Mouse (Mus musculus): ENCODE measurements around the gene Slc6a9.

Gene Slc6a9

GRCm38 (mm10) chr4:117840821-117841220 is 6.5 kb downstream of the Slc6a9 start:
- no peak for DNase-seq (ENCODE audit: low spot score in 2 of 2)

DNA sequence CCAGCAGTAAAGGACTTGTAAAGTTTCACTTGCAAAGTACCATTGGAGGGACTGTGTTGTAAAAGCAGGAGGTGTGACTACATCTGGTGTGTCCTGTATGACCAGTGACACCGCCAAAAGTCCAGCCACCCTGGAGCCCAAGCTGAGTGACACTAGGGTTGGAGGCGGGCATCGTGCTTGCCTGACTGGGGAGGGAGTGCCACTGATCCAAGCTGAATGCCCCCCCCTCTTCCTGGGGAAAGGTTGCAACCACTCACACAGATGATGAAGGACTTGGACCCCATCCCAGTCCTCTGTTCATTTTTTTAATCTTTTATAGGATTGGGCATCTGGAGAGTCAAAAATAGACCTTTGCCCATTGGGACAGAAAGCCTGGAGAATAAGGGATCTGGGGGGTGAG is 7.3 kb downstream of the Slc6a9 start:
- DNase-seq (ENCODE audit: low spot score in 2 of 2): no peak

DNA sequence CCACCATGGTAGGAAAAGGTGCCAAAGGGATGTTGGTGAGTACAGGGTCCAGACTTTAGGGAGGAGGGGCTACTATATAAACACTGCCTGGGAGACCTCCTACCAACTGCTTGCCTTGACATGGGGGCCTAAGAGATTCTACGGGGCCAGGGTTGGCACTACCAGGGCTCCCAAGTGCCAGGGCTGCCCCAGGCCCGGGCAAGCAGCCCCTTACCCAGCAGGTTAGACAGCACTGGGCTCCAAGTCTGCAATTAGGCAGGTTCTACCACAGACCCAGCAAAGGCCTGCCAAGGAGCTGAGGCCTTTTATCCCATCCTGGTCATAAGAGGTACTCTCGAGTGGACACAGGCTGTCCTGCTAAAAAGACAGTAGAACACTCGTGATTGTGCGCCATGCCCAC is 8.8 kb downstream of the Slc6a9 start:
- DNase-seq (ENCODE audit: low spot score in 2 of 2): no peak

GRCm38 (mm10) chr4:117844467-117844866 is 10.2 kb downstream of the Slc6a9 start:
- DNase-seq (ENCODE audit: low spot score in 2 of 2): no peak

GRCm38 (mm10) chr4:117845316-117845715 is 11.0 kb downstream of the Slc6a9 start:
- DNase-seq (ENCODE audit: low spot score in 2 of 2): no peak

GRCm38 (mm10) chr4:117846261-117846660 is 12.0 kb downstream of the Slc6a9 start:
- no peak for DNase-seq (ENCODE audit: low spot score in 2 of 2)

- no peak for DNase-seq (ENCODE audit: low spot score in 2 of 2)
These were observed 12.7 kb downstream of the Slc6a9 start for GRCm38 (mm10) chr4:117847011-117847410.

DNA sequence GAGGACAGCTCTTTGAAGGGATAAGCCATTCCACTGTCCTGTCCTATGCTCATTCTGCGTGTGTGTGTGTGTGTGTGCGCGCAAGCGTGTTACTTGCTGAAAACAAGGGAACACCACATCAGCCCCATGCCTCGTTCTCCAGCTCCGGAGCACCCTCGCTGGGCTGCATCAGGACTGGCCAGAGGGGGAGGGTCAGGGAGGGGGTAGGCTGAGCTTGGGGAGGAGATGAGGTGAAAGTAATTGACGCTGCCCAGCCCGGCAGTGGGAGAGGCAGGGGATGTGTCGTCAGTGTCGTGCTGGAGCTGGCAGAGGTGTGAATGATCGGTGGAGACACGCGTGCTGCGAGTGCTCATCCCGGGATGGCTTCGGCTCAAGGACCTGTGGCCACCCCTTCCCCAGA is 14.8 kb downstream of the Slc6a9 start:
- no peak for DNase-seq (ENCODE audit: low spot score in 2 of 2)

GRCm38 (mm10) chr4:117849506-117849905 is 15.2 kb downstream of the Slc6a9 start:
- DNase-seq (ENCODE audit: low spot score in 2 of 2): no peak

- no peak for DNase-seq (ENCODE audit: low spot score in 2 of 2)
These were observed 15.9 kb downstream of the Slc6a9 start for GRCm38 (mm10) chr4:117850176-117850575.

GRCm38 (mm10) chr4:117850871-117851270 is 16.6 kb downstream of the Slc6a9 start:
- no peak for DNase-seq (ENCODE audit: low spot score in 2 of 2)

GRCm38 (mm10) chr4:117852152-117852868 is 18.0 kb downstream of the Slc6a9 start:
- no peak for DNase-seq (ENCODE audit: low spot score in 2 of 2)

- DNase-seq (ENCODE audit: low spot score in 2 of 2): no peak
These were observed 20.8 kb downstream of the Slc6a9 start for GRCm38 (mm10) chr4:117855146-117855545.

GRCm38 (mm10) chr4:117858794-117859193 is 24.5 kb downstream of the Slc6a9 start:
- DNase-seq (ENCODE audit: low spot score in 2 of 2): peak in 1 of 2 experiments; percentile 52

DNA sequence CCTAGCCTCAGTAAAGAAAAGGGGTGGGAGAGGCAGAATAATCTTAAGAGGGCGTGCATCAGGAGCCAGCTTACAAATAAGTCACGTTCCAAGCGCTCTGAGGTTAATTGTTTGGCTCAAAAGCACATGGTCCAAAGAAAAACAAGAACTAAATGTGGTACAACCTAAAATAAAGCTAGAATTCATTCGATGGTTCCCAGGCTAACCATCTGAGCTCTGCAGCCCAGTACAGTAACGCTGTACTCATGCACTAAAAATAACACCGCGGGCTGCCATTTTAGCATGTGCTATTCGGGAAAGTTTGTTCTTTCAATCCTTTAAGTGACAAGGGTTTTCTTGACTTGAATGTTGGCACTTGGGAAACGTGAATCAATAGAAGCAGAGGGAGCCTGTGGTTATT is 26.3 kb downstream of the Slc6a9 start:
- no peak for DNase-seq (ENCODE audit: low spot score in 2 of 2)

- no peak for DNase-seq (ENCODE audit: low spot score in 2 of 2)
These were observed 28.5 kb downstream of the Slc6a9 start for GRCm38 (mm10) chr4:117862823-117863222.

GRCm38 (mm10) chr4:117866083-117866482 is 31.8 kb downstream of the Slc6a9 start:
- peak; percentile 66 to 71 for DNase-seq (ENCODE audit: low spot score in 2 of 2)

- no peak for DNase-seq (ENCODE audit: low spot score in 2 of 2)
These were observed 32.7 kb downstream of the Slc6a9 start for GRCm38 (mm10) chr4:117867000-117867399.

DNA sequence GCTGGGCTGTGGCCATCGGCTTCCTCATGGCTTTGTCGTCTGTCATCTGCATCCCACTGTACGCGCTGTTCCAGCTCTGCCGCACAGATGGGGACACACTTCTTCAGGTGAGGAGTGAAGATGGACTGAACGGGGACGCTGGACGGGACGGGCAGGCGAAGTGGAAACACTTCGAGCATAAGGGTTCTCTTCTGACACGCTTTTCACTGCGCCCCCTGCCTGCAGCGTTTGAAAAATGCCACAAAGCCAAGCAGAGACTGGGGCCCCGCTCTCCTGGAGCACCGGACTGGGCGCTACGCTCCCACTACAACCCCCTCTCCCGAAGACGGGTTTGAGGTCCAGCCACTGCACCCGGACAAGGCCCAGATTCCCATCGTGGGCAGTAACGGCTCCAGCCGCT is 33.5 kb downstream of the Slc6a9 start:
- peak; percentile 45 to 72 for DNase-seq (ENCODE audit: low spot score in 2 of 2)

DNA sequence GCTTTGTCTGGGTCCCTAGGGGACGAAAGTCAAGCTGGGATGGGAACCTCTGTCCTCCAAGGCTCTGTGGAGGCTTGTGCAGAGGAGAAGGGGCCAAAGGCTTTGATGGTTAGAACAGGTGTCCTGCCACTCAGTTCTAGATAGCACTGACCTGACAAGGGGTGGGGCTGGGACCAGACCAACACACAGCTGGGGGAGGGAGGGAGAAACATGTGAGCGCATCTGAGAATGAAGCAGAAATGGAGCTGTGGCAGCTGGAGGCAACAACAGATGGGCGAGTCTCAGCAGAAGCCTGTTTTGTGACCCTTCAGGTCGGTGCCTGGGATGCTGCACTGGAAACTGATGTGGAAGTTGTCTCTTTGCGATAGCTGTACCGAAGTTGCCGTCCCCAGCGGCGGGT is 35.0 kb downstream of the Slc6a9 start:
- no peak for DNase-seq (ENCODE audit: low spot score in 2 of 2)

- DNase-seq (ENCODE audit: low spot score in 2 of 2): no peak
These were observed 36.1 kb downstream of the Slc6a9 start for GRCm38 (mm10) chr4:117870437-117870836.

- no peak for DNase-seq (ENCODE audit: low spot score in 2 of 2)
These were observed 37.5 kb downstream of the Slc6a9 start for GRCm38 (mm10) chr4:117871787-117872186.

DNA sequence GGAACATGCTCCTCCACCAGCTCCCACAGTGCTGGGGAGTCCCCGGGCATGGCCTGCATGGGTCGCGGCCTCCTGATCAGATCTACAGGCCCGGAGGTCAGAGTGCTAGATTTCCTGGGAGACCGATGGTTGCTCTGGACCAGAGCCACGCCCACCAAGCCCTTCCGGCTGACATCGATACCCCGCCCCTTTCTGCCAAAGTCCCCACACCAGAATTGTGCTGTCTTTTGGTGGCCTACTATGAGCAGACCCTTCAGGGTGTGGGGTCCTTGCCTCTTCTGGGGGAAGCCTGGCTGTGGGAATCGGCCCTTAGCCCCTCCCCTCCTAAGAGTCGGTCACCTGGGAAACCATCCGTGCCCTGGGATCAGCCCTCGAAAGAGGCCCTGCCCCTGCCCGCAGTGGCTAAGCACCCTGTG is 38.2 kb downstream of the Slc6a9 start, which contains the start of gene Ccdc24:
TSS of gene Ccdc24 (minus strand) at position 87 of the 416 bp plus-strand sequence.
- DNase-seq (ENCODE audit: low spot score in 2 of 2): no peak

GRCm38 (mm10) chr4:117873615-117874014 is 39.3 kb downstream of the Slc6a9 start:
- no peak for DNase-seq (ENCODE audit: low spot score in 2 of 2)
